Mouse (Mus musculus) left cerebral cortex, adult 2 months (tissue): ENCODE results near the gene Hsf5. TPM values are rescaled to one million over a fixed set of nuclear protein-coding genes. Genes with fewer than 3 reads are reported as not detected.
A peak's percentile ranks its signal among the peaks of the same experiment; 100 is the strongest.

ENCODE experiments used
- DNase-seq, 2 experiments: peaks; one replicate each; pipeline ENCODE4 v3.0.0; 2021 to 2022; ENCODE audit warnings: low spot score in 2 of 2, mixed read lengths in 1 of 2; ENCODE audit errors: extremely low spot score in 1 of 2
- H3K27ac ChIP-seq: fragments of 200-600 bp; 2 replicates; pipeline ENCODE4 v1.8.1; 2022
- H3K4me3 ChIP-seq: fragments of 200-600 bp; 2 replicates; pipeline ENCODE4 v1.8.1; 2022
- CTCF ChIP-seq: fragments of 200-600 bp; IDR thresholded peaks from 2 replicates; pipeline ENCODE4 v1.8.1; 2022; ENCODE audit warnings: antibody characterized with exemption, mild to moderate bottlenecking, moderate library complexity
- intact Hi-C: fragments of 180-260 bp; cut with DNase I; formaldehyde crosslinking; loops from one replicate; pipeline ENCODE4 v1.15.1; 2025
- total RNA-seq, 2 experiments: library from RNA; stranded (reverse); gene quantifications; 2 replicates each; pipeline ENCODE4 v1.2.3; 2021

Hsf5 gene
- total RNA-seq, 2 experiments from 2014 or later, result 0.54 to 0.77 TPM

DNA sequence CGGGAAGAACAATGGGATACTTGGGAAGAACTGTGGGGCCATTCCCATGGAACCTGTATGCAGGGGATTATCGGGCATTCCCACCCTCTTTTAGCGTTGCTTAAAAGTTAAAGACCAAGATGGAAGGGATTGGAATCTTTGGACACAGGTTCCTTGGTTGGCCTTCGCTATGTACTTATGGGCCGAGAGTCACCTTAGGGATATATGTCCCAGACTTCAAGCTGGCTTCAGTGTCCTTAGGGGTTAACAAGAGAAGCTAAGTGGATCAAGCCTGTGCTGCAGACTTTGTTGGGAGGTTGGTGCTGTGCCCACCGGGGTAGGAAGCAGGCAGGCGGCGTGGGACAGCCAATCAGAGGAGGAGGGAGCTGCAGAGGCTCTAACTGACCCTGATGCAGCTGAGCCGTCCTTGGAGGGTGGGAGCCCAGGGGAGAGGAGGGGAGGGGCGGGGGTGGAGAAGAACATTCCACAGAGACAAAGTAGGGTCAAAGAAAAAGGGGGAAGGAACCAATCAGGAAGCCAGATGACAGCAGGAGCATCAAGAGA, 36.4 kb upstream of the Hsf5 start:
- no peak for DNase-seq
- Histone ChIP-seq H3K27ac (peak overlapping the region; percentile 80), H3K4me3 (peak overlapping the region; percentile 26)
- no peak for TF ChIP-seq CTCF
- intact Hi-C loops, result no loop called here

- TF ChIP-seq CTCF, result no peak
- no peak for DNase-seq
- Histone ChIP-seq H3K27ac (peak overlapping the region; percentile 80), H3K4me3 (peak overlapping the region; percentile 19)
- intact Hi-C loops, result no loop called here
These were observed 35.7 kb upstream of the Hsf5 start for GRCm38 (mm10) chr11:87581161-87581865.

DNA sequence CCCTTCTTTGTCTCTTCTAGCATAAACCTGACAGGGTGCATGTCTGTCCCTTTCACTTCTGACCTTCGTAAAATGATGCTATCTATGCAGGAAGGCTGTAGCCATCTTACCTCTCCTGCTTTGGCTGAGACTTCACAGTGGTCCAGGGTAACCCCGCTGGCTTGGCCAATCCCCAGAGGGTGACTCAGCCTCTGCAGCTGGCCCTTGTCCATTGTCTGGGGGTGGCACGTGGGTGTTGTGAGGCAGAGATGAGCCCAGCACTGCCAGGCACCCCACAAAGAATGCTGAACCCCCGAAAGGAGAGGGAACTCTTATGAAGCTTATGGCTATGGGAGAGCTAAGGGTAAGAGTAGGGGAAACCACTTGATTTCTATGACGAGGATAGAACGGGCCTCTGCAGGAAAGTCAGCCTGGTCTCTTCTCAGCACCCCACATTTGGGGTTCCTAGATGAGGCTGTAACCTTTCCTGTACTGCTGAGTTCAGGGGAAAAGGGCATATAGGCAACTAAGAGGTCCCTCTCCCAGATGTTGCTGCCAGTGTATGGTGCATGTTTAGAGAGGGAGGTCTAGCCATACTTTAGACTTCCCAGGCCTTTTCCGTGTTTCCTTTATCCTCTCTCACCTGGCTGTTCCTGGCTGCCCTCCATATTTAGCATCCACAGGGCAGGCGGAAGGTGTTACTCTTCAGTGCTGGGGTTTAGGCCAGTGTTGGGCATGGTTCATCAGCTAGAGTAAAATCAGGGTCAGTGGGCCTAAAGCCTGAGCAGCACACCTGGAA, 34.8 kb upstream of the Hsf5 start:
- DNase-seq, result peak in 1 of 2 experiments; percentile 50
- Histone ChIP-seq H3K27ac (peak overlapping the region; percentile 80), H3K4me3 (peak overlapping the region; percentile 19; the same call in 1 of the 2 replicates)
- no peak for TF ChIP-seq CTCF
- intact Hi-C loops, result no loop called here

GRCm38 (mm10) chr11:87583291-87584034, 33.5 kb upstream of the Hsf5 start:
- Histone ChIP-seq H3K4me3 (no peak overlapping the region), H3K27ac (peak overlapping the region; percentile 66)
- DNase-seq, result no peak
- no peak; the same call in 1 of the 2 replicates for TF ChIP-seq CTCF
- intact Hi-C loops, result no loop called here

DNA sequence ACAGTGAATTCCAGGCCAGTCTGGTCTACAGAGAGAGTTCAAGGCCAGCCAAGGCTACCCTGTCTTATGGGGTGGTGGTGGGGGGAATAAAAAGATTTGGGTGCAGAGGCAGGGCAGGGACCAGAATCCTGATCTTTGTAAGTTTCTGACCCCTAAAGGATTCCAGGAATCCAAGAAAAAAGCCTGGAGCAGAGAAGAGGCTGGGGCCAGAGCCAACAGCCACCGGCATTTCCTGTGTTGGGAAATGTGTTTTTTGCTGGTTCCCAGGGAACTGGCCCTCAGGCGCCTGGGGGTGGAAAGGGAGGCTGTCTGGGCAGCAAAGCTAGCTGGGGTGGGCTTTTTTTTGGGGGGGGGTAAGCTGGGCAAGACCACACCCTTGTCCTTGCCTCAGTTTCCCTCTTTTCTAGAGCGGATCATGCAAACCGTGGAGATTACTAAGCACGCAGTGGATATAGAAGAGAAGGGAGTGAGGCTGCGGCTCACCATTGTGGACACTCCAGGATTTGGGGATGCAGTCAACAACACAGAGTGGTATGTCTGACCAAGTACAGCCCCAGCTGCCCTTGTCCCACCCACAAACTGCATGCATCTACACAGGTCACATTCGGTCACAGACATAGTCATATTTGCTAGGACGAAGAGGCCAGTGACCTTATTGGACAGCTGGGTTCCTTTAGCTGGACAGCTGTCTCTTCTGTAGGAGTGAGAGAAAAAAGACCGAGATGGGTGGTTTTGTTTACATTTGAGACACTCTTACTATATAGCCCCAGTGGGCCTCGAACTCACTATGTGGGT, 32.1 kb upstream of the Hsf5 start:
- DNase-seq, result no peak
- Histone ChIP-seq H3K27ac (peak overlapping the region; percentile 22; the same call in 1 of the 2 replicates), H3K4me3 (no peak overlapping the region)
- TF ChIP-seq CTCF, result no peak
- intact Hi-C loops, result no loop called here

- TF ChIP-seq CTCF, result no peak
- H3K4me3 ChIP-seq, result no peak overlapping the region
- intact Hi-C loops, result no loop called here
- peak overlapping the region; percentile 32; the same call in 1 of the 2 replicates for H3K27ac ChIP-seq
- DNase-seq, result no peak
These were observed 29.6 kb upstream of the Hsf5 start for GRCm38 (mm10) chr11:87587211-87587874.

DNA sequence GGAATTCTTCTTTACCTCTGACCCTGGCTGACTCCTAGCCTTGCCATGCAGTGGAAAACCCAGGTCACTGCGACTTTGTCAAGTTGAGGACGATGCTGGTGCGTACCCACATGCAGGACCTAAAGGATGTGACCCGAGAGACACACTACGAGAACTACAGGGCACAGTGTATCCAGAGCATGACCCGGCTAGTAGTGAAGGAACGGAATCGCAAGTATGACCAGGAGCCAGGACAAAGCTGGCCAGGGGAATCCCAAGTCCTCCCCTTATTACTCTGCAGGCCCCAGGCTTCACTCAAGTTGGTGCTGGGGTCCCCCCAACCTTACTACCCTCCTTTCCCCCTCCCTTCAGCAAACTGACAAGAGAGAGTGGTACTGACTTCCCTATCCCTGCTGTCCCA, 27.4 kb upstream of the Hsf5 start:
- no peak for DNase-seq
- no peak overlapping the region for H3K27ac ChIP-seq
- TF ChIP-seq CTCF, result no peak
- no peak overlapping the region for H3K4me3 ChIP-seq
- intact Hi-C loops, result no loop called here

GRCm38 (mm10) chr11:87590841-87591525, 26.0 kb upstream of the Hsf5 start:
- intact Hi-C loops, result no loop called here
- TF ChIP-seq CTCF, result no peak
- peak overlapping the region; percentile 98 for H3K27ac ChIP-seq
- peak overlapping the region; percentile 82 for H3K4me3 ChIP-seq
- DNase-seq, result peak in 1 of 2 experiments; percentile 32

DNA sequence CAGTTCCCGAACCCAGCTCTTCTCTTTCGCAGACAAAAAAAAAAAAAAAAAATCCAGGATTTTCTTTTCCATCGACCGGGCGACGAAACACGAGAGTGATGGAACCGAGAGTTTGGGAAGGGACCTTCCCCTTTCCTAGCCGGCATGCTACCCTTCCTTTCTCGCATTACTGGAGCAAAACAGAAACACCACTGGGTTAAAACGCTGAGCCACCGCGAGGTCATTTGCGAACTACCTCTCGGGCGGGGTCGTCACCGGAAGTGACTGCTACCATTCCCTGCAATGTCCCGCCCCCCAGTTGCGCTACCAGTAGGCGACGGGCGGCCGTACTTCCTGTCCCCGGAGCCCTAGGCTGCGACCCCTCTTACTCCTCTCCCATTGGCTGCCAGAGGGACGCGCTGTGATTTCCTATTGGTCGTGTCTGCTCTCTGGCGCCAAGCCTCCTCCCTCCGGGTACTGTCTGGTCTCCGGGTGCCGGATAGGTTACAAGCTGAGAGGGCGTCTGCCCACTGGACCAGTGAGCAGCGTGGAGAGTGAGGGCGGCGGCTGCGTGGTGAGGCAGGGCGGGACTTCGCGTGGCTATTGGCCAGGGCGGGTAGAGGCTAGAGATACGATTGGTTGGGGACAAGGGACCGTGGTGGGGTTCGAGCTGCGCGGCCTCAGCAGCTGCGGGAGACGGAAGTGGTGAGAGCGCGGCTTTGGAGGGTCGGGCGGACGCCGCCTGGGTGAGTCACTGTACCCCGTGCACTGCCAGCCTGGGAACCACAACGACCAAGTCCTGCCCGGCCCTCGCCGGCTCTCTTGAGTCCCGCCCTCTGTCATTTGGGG, 25.2 kb upstream of the Hsf5 start, which contains the start of gene Mtmr4:
Gene Mtmr4, plus strand, starts transcription at position 637 of the 828 bp plus-strand sequence.
- Histone ChIP-seq H3K27ac (peak within 1 kb of the TSS; percentile 98), H3K4me3 (peak within 1 kb of the TSS; percentile 82)
- DNase-seq, result peak; percentile 99 to 100
- intact Hi-C loops, result no loop called here
- TF ChIP-seq CTCF, result peak; percentile 3; the same call in 1 of the 2 replicates
